Mouse (Mus musculus): ENCODE measurements around the gene Frmd4a. TPM values are rescaled to one million over a fixed set of nuclear protein-coding genes. Genes with fewer than 3 reads are reported as not detected.

The Frmd4a gene
- polyA plus RNA-seq, 1 experiment from 2014 or later, result 22.9 TPM

- H3K27ac ChIP-seq, result no peak overlapping the region
- peaks cover 8% of the 10 kb centered on the region; the same call in 1 of the 2 replicates for H3K4me1 ChIP-seq
- no peaks in the 10 kb centered on the region for H3K9me3 ChIP-seq
- H3K4me2 ChIP-seq, result no peak overlapping the region
- H3K36me3 ChIP-seq, result peaks cover 15% of the 10 kb centered on the region
- H3K9ac ChIP-seq, result no peak overlapping the region
- 70% methylated on average over 2 of the region's 2 CpGs for WGBS
- H3K27me3 ChIP-seq (replicated peaks), result no peaks in the 10 kb centered on the region
- no peak for ATAC-seq (ENCODE audit: insufficient read depth, low FRiP score, low read depth)
- H3K4me3 ChIP-seq (replicated peaks), result no peak overlapping the region
These were observed 557.6 kb downstream of the Frmd4a start for GRCm38 (mm10) chr2:4575163-4575562.

GRCm38 (mm10) chr2:4575975-4576374 is 558.5 kb downstream of the Frmd4a start:
- H3K9ac ChIP-seq, result no peak overlapping the region
- ATAC-seq (ENCODE audit: insufficient read depth, low FRiP score, low read depth), result no peak
- H3K27me3 ChIP-seq (replicated peaks), result no peaks in the 10 kb centered on the region
- WGBS, result 75% methylated on average over 7 of the region's 7 CpGs
- H3K36me3 ChIP-seq, result peaks cover 15% of the 10 kb centered on the region
- no peak overlapping the region for H3K4me3 ChIP-seq (replicated peaks)
- H3K4me2 ChIP-seq, result no peak overlapping the region
- H3K9me3 ChIP-seq, result no peaks in the 10 kb centered on the region
- peaks cover 3% of the 10 kb centered on the region; the same call in 1 of the 2 replicates for H3K4me1 ChIP-seq
- H3K27ac ChIP-seq, result no peak overlapping the region

- H3K36me3 ChIP-seq, result peaks cover 11% of the 10 kb centered on the region; the same call in 1 of the 2 replicates
- H3K4me2 ChIP-seq, result no peak overlapping the region
- H3K9ac ChIP-seq, result no peak overlapping the region
- 73% methylated on average over 5 of the region's 5 CpGs for WGBS
- no peaks in the 10 kb centered on the region for H3K9me3 ChIP-seq
- H3K27ac ChIP-seq, result 0 out of 2 replicates have a peak overlapping the region, but pooled peaks have one; percentile 72
- no peaks in the 10 kb centered on the region for H3K27me3 ChIP-seq (replicated peaks)
- ATAC-seq (ENCODE audit: insufficient read depth, low FRiP score, low read depth), result no peak
- no peak overlapping the region for H3K4me3 ChIP-seq (replicated peaks)
- peaks cover 3% of the 10 kb centered on the region; the same call in 1 of the 2 replicates for H3K4me1 ChIP-seq
These were observed 560.8 kb downstream of the Frmd4a start for GRCm38 (mm10) chr2:4578291-4578690.

GRCm38 (mm10) chr2:4579357-4580068 is 562.0 kb downstream of the Frmd4a start:
- Histone ChIP-seq H3K4me1 (peaks cover 3% of the 10 kb centered on the region; the same call in 1 of the 2 replicates), H3K27ac (peak overlapping the region; percentile 72), H3K4me2 (no peak overlapping the region), H3K36me3 (peaks cover 7% of the 10 kb centered on the region; the same call in 1 of the 2 replicates), H3K27me3 (replicated peaks) (no peaks in the 10 kb centered on the region), H3K9ac (no peak overlapping the region), H3K9me3 (no peaks in the 10 kb centered on the region), H3K4me3 (replicated peaks) (no peak overlapping the region)
- 49% methylated on average over 8 of the region's 8 CpGs for WGBS
- peak; percentile 33; the same call in 1 of the 2 replicates for ATAC-seq (ENCODE audit: insufficient read depth, low FRiP score, low read depth)

- no peak overlapping the region for H3K4me2 ChIP-seq
- H3K27ac ChIP-seq, result no peak overlapping the region
- H3K36me3 ChIP-seq, result no peaks in the 10 kb centered on the region
- no peak for ATAC-seq (ENCODE audit: insufficient read depth, low FRiP score, low read depth)
- WGBS, result 77% methylated on average over 6 of the region's 6 CpGs
- H3K9me3 ChIP-seq, result no peaks in the 10 kb centered on the region
- no peak overlapping the region for H3K4me3 ChIP-seq (replicated peaks)
- no peaks in the 10 kb centered on the region for H3K27me3 ChIP-seq (replicated peaks)
- H3K9ac ChIP-seq, result no peak overlapping the region
- H3K4me1 ChIP-seq, result no peaks in the 10 kb centered on the region
These were observed 563.1 kb downstream of the Frmd4a start for GRCm38 (mm10) chr2:4580666-4581065.

GRCm38 (mm10) chr2:4582930-4583329 is 565.4 kb downstream of the Frmd4a start:
- H3K9me3 ChIP-seq, result no peaks in the 10 kb centered on the region
- no peak overlapping the region for H3K4me2 ChIP-seq
- no peak for ATAC-seq (ENCODE audit: insufficient read depth, low FRiP score, low read depth)
- no peak overlapping the region for H3K9ac ChIP-seq
- no peaks in the 10 kb centered on the region for H3K27me3 ChIP-seq (replicated peaks)
- H3K4me1 ChIP-seq, result peaks cover 15% of the 10 kb centered on the region
- WGBS, result 75% methylated on average over 2 of the region's 2 CpGs
- no peak overlapping the region for H3K4me3 ChIP-seq (replicated peaks)
- H3K36me3 ChIP-seq, result no peaks in the 10 kb centered on the region
- H3K27ac ChIP-seq, result no peak overlapping the region

GRCm38 (mm10) chr2:4584252-4584651 is 566.7 kb downstream of the Frmd4a start:
- Histone ChIP-seq H3K27ac (0 out of 2 replicates have a peak overlapping the region, but pooled peaks have one; percentile 5), H3K4me3 (replicated peaks) (no peak overlapping the region), H3K9ac (no peak overlapping the region), H3K4me1 (peaks cover 15% of the 10 kb centered on the region), H3K36me3 (no peaks in the 10 kb centered on the region), H3K9me3 (no peaks in the 10 kb centered on the region), H3K4me2 (no peak overlapping the region), H3K27me3 (replicated peaks) (no peaks in the 10 kb centered on the region)
- WGBS, result 75% methylated on average over 5 of the region's 5 CpGs
- no peak for ATAC-seq (ENCODE audit: insufficient read depth, low FRiP score, low read depth)

GRCm38 (mm10) chr2:4586245-4586644 is 568.7 kb downstream of the Frmd4a start:
- 0 out of 2 replicates have a peak, but pooled peaks cover 2% of the 10 kb centered on the region for H3K36me3 ChIP-seq
- ATAC-seq (ENCODE audit: insufficient read depth, low FRiP score, low read depth), result no peak
- no peak overlapping the region for H3K9ac ChIP-seq
- H3K4me3 ChIP-seq (replicated peaks), result no peak overlapping the region
- 55% methylated on average over 11 of the region's 11 CpGs for WGBS
- peak overlapping the region; percentile 32; the same call in 1 of the 2 replicates for H3K27ac ChIP-seq
- no peaks in the 10 kb centered on the region for H3K27me3 ChIP-seq (replicated peaks)
- H3K4me2 ChIP-seq, result no peak overlapping the region
- no peaks in the 10 kb centered on the region for H3K9me3 ChIP-seq
- H3K4me1 ChIP-seq, result peaks cover 15% of the 10 kb centered on the region

GRCm38 (mm10) chr2:4587685-4588409 is 570.3 kb downstream of the Frmd4a start:
- peak overlapping the region; percentile 82 for H3K27ac ChIP-seq
- H3K36me3 ChIP-seq, result peaks cover 15% of the 10 kb centered on the region
- no peak overlapping the region for H3K4me3 ChIP-seq (replicated peaks)
- 33% methylated on average over 13 of the region's 13 CpGs for WGBS
- H3K4me2 ChIP-seq, result no peak overlapping the region; the same call in 1 of the 2 replicates
- H3K9me3 ChIP-seq, result no peaks in the 10 kb centered on the region
- H3K9ac ChIP-seq, result no peak overlapping the region
- peak; percentile 54; the same call in 1 of the 2 replicates for ATAC-seq (ENCODE audit: insufficient read depth, low FRiP score, low read depth)
- H3K4me1 ChIP-seq, result peaks cover 15% of the 10 kb centered on the region
- no peaks in the 10 kb centered on the region for H3K27me3 ChIP-seq (replicated peaks)

GRCm38 (mm10) chr2:4591647-4592046 is 574.1 kb downstream of the Frmd4a start:
- WGBS, result 74% methylated on average over 3 of the region's 3 CpGs
- ATAC-seq (ENCODE audit: insufficient read depth, low FRiP score, low read depth), result no peak
- H3K4me2 ChIP-seq, result no peak overlapping the region

GRCm38 (mm10) chr2:4592666-4593065 is 575.1 kb downstream of the Frmd4a start:
- ATAC-seq (ENCODE audit: insufficient read depth, low FRiP score, low read depth), result no peak
- H3K36me3 ChIP-seq, result peaks cover 40% of the 10 kb centered on the region
- no peak overlapping the region for H3K9ac ChIP-seq
- H3K9me3 ChIP-seq, result no peaks in the 10 kb centered on the region
- H3K27ac ChIP-seq, result 0 out of 2 replicates have a peak overlapping the region, but pooled peaks have one; percentile 8
- H3K4me1 ChIP-seq, result peaks cover 5% of the 10 kb centered on the region; the same call in 1 of the 2 replicates
- no peak overlapping the region for H3K4me3 ChIP-seq (replicated peaks)
- no peak overlapping the region for H3K4me2 ChIP-seq
- WGBS, result 82% methylated on average over 7 of the region's 7 CpGs
- no peaks in the 10 kb centered on the region for H3K27me3 ChIP-seq (replicated peaks)

More at GRCm38 (mm10) chr2:4591647-4592046, 574.1 kb downstream of the Frmd4a start:
- Histone ChIP-seq H3K4me1 (peaks cover 12% of the 10 kb centered on the region), H3K27me3 (replicated peaks) (no peaks in the 10 kb centered on the region), H3K9me3 (no peaks in the 10 kb centered on the region), H3K27ac (no peak overlapping the region), H3K9ac (no peak overlapping the region), H3K36me3 (peaks cover 33% of the 10 kb centered on the region), H3K4me3 (replicated peaks) (no peak overlapping the region)

GRCm38 (mm10) chr2:4593433-4593832 is 575.9 kb downstream of the Frmd4a start:
- 32% methylated on average over 9 of the region's 9 CpGs for WGBS
- H3K4me3 ChIP-seq (replicated peaks), result no peak overlapping the region
- H3K4me2 ChIP-seq, result no peak overlapping the region
- ATAC-seq (ENCODE audit: insufficient read depth, low FRiP score, low read depth), result peak; percentile 69; the same call in 1 of the 2 replicates
- H3K27me3 ChIP-seq (replicated peaks), result no peaks in the 10 kb centered on the region
- H3K9ac ChIP-seq, result no peak overlapping the region
- H3K27ac ChIP-seq, result no peak overlapping the region
- H3K4me1 ChIP-seq, result 0 out of 2 replicates have a peak, but pooled peaks cover 3% of the 10 kb centered on the region
- peaks cover 40% of the 10 kb centered on the region for H3K36me3 ChIP-seq
- no peaks in the 10 kb centered on the region for H3K9me3 ChIP-seq
